Mouse (Mus musculus) MEL (cell line): ENCODE results near the gene Blm. TPM values are rescaled to one million over a fixed set of nuclear protein-coding genes. Genes with fewer than 3 reads are reported as not detected.
A peak's percentile ranks its signal among the peaks of the same experiment; 100 is the strongest.

Experiments
- DNase-seq: peaks from one replicate; pipeline ENCODE4 v3.0.0; 2011; ENCODE audit warnings: low read depth, low spot score
- H3K27ac ChIP-seq: 2 replicates; pipeline ENCODE4 v1.5.1; 2012; ENCODE audit warnings: low read depth, mild to moderate bottlenecking, control low read depth, low read length, moderate library complexity; ENCODE audit not compliant: control insufficient read depth
- H3K27me3 ChIP-seq, 2 experiments: fragments of 150-350 bp in 1 of 2; sonication (generic) in 1 of 2; 2 replicates each; pipeline ENCODE4 v1.6.1; 2012; ENCODE audit warnings: low read length in 2 of 2, mild to moderate bottlenecking in 2 of 2, improper control_type of control experiment in 1 of 2, moderate library complexity in 1 of 2; ENCODE audit not compliant: insufficient read depth in 2 of 2, control insufficient read depth in 1 of 2
- H3K36me3 ChIP-seq, 2 experiments: 2 replicates each; pipeline ENCODE4 v1.6.1; 2012 to 2014; ENCODE audit warnings: low read length in 2 of 2, improper control_type of control experiment in 1 of 2, inconsistent platforms in 1 of 2, mild to moderate bottlenecking in 1 of 2; ENCODE audit not compliant: insufficient read depth in 2 of 2, control insufficient read depth in 1 of 2
- H3K4me1 ChIP-seq, 2 experiments: fragments of 150-350 bp in 1 of 2; sonication (generic) in 1 of 2; 2 replicates each; pipeline ENCODE4 v1.6.1; 2012; ENCODE audit warnings: low read length in 2 of 2, improper control_type of control experiment in 1 of 2, mild to moderate bottlenecking in 1 of 2; ENCODE audit not compliant: insufficient read depth in 2 of 2, control insufficient read depth in 1 of 2
- H3K4me3 ChIP-seq, 2 experiments: fragments of 150-350 bp in 1 of 2; sonication (generic) in 1 of 2; 2 replicates each; pipeline ENCODE4 v1.5.1; 2012; ENCODE audit warnings: low read depth in 2 of 2, low read length in 2 of 2, mild to moderate bottlenecking in 2 of 2, moderate library complexity in 2 of 2, control low read depth in 1 of 2, improper control_type of control experiment in 1 of 2; ENCODE audit not compliant: control insufficient read depth in 1 of 2, insufficient read depth in 1 of 2
- H3K79me2 ChIP-seq: 2 replicates; pipeline ENCODE4 v1.6.1; 2012; ENCODE audit warnings: mild to moderate bottlenecking, low read length, moderate library complexity; ENCODE audit not compliant: control insufficient read depth, poor library complexity, insufficient read depth
- H3K9ac ChIP-seq: 2 replicates; pipeline ENCODE4 v1.6.1; 2012; ENCODE audit warnings: low read depth, mild to moderate bottlenecking, control low read depth, low read length, moderate library complexity; ENCODE audit not compliant: control insufficient read depth, poor library complexity, severe bottlenecking
- H3K9me3 ChIP-seq: fragments of 150-350 bp; sonication (generic); replicated peaks from 2 replicates; pipeline ENCODE4 v1.6.1; 2012; ENCODE audit warnings: mild to moderate bottlenecking, low read length, improper control_type of control experiment, moderate library complexity; ENCODE audit not compliant: insufficient read depth
- BHLHE40 ChIP-seq: IDR thresholded peaks from 2 replicates; pipeline ENCODE4 v1.6.1; 2012; ENCODE audit warnings: low read depth, mild to moderate bottlenecking, inconsistent platforms, low read length, improper control_type of control experiment, borderline replicate concordance
- CTCF ChIP-seq, 3 experiments: IDR thresholded peaks in 2 of 3; conservative IDR thresholded peaks in 1 of 3; 2 replicates each; pipeline ENCODE4 v1.5.1; 2011 to 2012; ENCODE audit warnings: low read length in 3 of 3, low read depth in 2 of 3, mild to moderate bottlenecking in 2 of 3, improper control_type of control experiment in 1 of 3, inconsistent platforms in 1 of 3, mixed read lengths in 1 of 3, moderate library complexity in 1 of 3; ENCODE audit not compliant: control insufficient read depth in 1 of 3, insufficient read depth in 1 of 3, poor library complexity in 1 of 3, severe bottlenecking in 1 of 3
- E2F4 ChIP-seq: IDR thresholded peaks from 2 replicates; pipeline ENCODE4 v1.6.1; 2011; ENCODE audit warnings: low read depth, low read length, improper control_type of control experiment, borderline replicate concordance
- EP300 ChIP-seq, 2 experiments: IDR thresholded peaks; 2 replicates each; pipeline ENCODE4 v1.6.1; 2011; ENCODE audit warnings: improper control_type of control experiment in 2 of 2, low read length in 2 of 2, low read depth in 1 of 2, mild to moderate bottlenecking in 1 of 2
- ETS1 ChIP-seq: IDR thresholded peaks from 2 replicates; pipeline ENCODE4 v1.6.1; 2012; ENCODE audit warnings: low read depth, mild to moderate bottlenecking, inconsistent platforms, low read length, improper control_type of control experiment, moderate library complexity
- GABPA ChIP-seq: IDR thresholded peaks from 2 replicates; pipeline ENCODE4 v1.6.1; 2012; ENCODE audit warnings: low read depth, mild to moderate bottlenecking, inconsistent platforms, low read length, improper control_type of control experiment, moderate library complexity
- HCFC1 ChIP-seq: IDR thresholded peaks from 2 replicates; pipeline ENCODE4 v1.6.1; 2012; ENCODE audit warnings: low read depth, mild to moderate bottlenecking, inconsistent platforms, low read length, improper control_type of control experiment, moderate library complexity
- JUND ChIP-seq: IDR thresholded peaks from 2 replicates; pipeline ENCODE4 v1.6.1; 2011; ENCODE audit warnings: low read depth, mild to moderate bottlenecking, improper control_type of control experiment, low read length
- KAT2A ChIP-seq: conservative IDR thresholded peaks from 2 replicates; pipeline ENCODE4 v1.6.1; 2012; ENCODE audit warnings: low read depth, low read length, improper control_type of control experiment, inconsistent platforms
- MAX ChIP-seq: IDR thresholded peaks from 2 replicates; pipeline ENCODE4 v1.6.1; 2011; ENCODE audit warnings: low read length, improper control_type of control experiment
- MAZ ChIP-seq: IDR thresholded peaks from 2 replicates; pipeline ENCODE4 v1.6.1; 2012; ENCODE audit warnings: low read depth, mild to moderate bottlenecking, inconsistent platforms, low read length, improper control_type of control experiment
- MEF2A ChIP-seq: IDR thresholded peaks from 2 replicates; pipeline ENCODE4 v1.6.1; 2014; ENCODE audit warnings: low read depth, mild to moderate bottlenecking, inconsistent platforms, low read length, improper control_type of control experiment; ENCODE audit not compliant: poor library complexity, insufficient replicate concordance, severe bottlenecking; ENCODE audit errors: extremely low read depth
- MXI1 ChIP-seq: IDR thresholded peaks from 2 replicates; pipeline ENCODE4 v1.6.1; 2011; ENCODE audit warnings: mild to moderate bottlenecking, low read depth, low read length, improper control_type of control experiment
- MYB ChIP-seq: IDR thresholded peaks from 2 replicates; pipeline ENCODE4 v1.6.1; 2011; ENCODE audit warnings: mild to moderate bottlenecking, low read depth, low read length, improper control_type of control experiment
- MYC ChIP-seq: IDR thresholded peaks from 2 replicates; pipeline ENCODE4 v1.6.1; 2011; ENCODE audit warnings: low read depth, mild to moderate bottlenecking, low read length, improper control_type of control experiment, moderate library complexity
- NELFE ChIP-seq: IDR thresholded peaks from 2 replicates; pipeline ENCODE4 v1.6.1; 2011; ENCODE audit warnings: low read depth, low read length, improper control_type of control experiment
- NRF1 ChIP-seq: IDR thresholded peaks from 2 replicates; pipeline ENCODE4 v1.6.1; 2014; ENCODE audit warnings: low read depth, mild to moderate bottlenecking, inconsistent platforms, low read length, improper control_type of control experiment, moderate library complexity; ENCODE audit not compliant: poor library complexity, insufficient read depth, severe bottlenecking
- POLR2A ChIP-seq, 2 experiments: IDR thresholded peaks; 2 replicates each; pipeline ENCODE4 v1.6.1; 2011 to 2012; ENCODE audit warnings: low read length in 2 of 2, mild to moderate bottlenecking in 2 of 2, control low read depth in 1 of 2, improper control_type of control experiment in 1 of 2, low read depth in 1 of 2, moderate library complexity in 1 of 2; ENCODE audit not compliant: control insufficient read depth in 1 of 2, insufficient read depth in 1 of 2, poor library complexity in 1 of 2
- POLR2AphosphoS2 ChIP-seq: IDR thresholded peaks from 2 replicates; pipeline ENCODE4 v1.6.1; 2011; ENCODE audit warnings: low read length, improper control_type of control experiment
- POLR2AphosphoS5 ChIP-seq: IDR thresholded peaks from 2 replicates; pipeline ENCODE4 v1.6.1; 2012; ENCODE audit warnings: low read depth, borderline replicate concordance, mild to moderate bottlenecking, inconsistent platforms, low read length, moderate library complexity, mixed read lengths
- RAD21 ChIP-seq: IDR thresholded peaks from 2 replicates; pipeline ENCODE4 v1.6.1; 2011; ENCODE audit warnings: mild to moderate bottlenecking, low read depth, low read length, improper control_type of control experiment
- RCOR1 ChIP-seq: IDR thresholded peaks from 2 replicates; pipeline ENCODE4 v1.6.1; 2012; ENCODE audit warnings: low read depth, mild to moderate bottlenecking, inconsistent platforms, low read length, improper control_type of control experiment
- SIN3A ChIP-seq: IDR thresholded peaks from 2 replicates; pipeline ENCODE4 v1.6.1; 2012; ENCODE audit warnings: low read length, improper control_type of control experiment, inconsistent platforms
- TAL1 ChIP-seq: IDR thresholded peaks from 2 replicates; pipeline ENCODE4 v1.6.1; 2012; ENCODE audit warnings: mild to moderate bottlenecking, inconsistent platforms, low read length, moderate library complexity, mixed read lengths
- TBP ChIP-seq: IDR thresholded peaks from 2 replicates; pipeline ENCODE4 v1.8.0; 2011; ENCODE audit warnings: low read depth, low read length, improper control_type of control experiment
- TCF12 ChIP-seq: IDR thresholded peaks from 2 replicates; pipeline ENCODE4 v1.6.1; 2014; ENCODE audit warnings: low read depth, mild to moderate bottlenecking, inconsistent platforms, low read length, improper control_type of control experiment, moderate library complexity
- UBTF ChIP-seq: IDR thresholded peaks from 2 replicates; pipeline ENCODE4 v1.6.1; 2012; ENCODE audit warnings: low read depth, mild to moderate bottlenecking, inconsistent platforms, low read length, improper control_type of control experiment, moderate library complexity, borderline replicate concordance; ENCODE audit not compliant: insufficient read depth
- USF1 ChIP-seq: IDR thresholded peaks from 2 replicates; pipeline ENCODE4 v1.6.1; 2014; ENCODE audit warnings: low read depth, mild to moderate bottlenecking, inconsistent platforms, low read length, improper control_type of control experiment, moderate library complexity
- USF2 ChIP-seq, 2 experiments: IDR thresholded peaks; 2 replicates each; pipeline ENCODE4 v1.6.1; 2011 to 2012; ENCODE audit warnings: improper control_type of control experiment in 2 of 2, low read length in 2 of 2, borderline replicate concordance in 1 of 2, inconsistent platforms in 1 of 2, low read depth in 1 of 2, mild to moderate bottlenecking in 1 of 2; ENCODE audit not compliant: insufficient read depth in 1 of 2
- ZC3H11A ChIP-seq: IDR thresholded peaks from 2 replicates; pipeline ENCODE4 v1.6.1; 2012; ENCODE audit warnings: low read depth, mild to moderate bottlenecking, inconsistent platforms, low read length, improper control_type of control experiment
- ZKSCAN1 ChIP-seq: IDR thresholded peaks from 2 replicates; pipeline ENCODE4 v1.6.1; 2012; ENCODE audit warnings: low read depth, mild to moderate bottlenecking, inconsistent platforms, low read length, improper control_type of control experiment, moderate library complexity
- ZMIZ1 ChIP-seq: IDR thresholded peaks from 2 replicates; pipeline ENCODE4 v1.6.1; 2012; ENCODE audit warnings: low read depth, mild to moderate bottlenecking, inconsistent platforms, low read length, improper control_type of control experiment, moderate library complexity
- polyA plus RNA-seq, 2 experiments: library from polyadenylated mRNA; stranded (reverse) in 1 of 2; unstranded in 1 of 2; fragments of >175 nt in 1 of 2; fragments of >200 nt in 1 of 2; gene quantifications; 2 replicates each; pipeline versions ENCODE4 v1.2.1 to v1.2.4; 2012; ENCODE audit warnings: low replicate concordance in 2 of 2, low read depth in 1 of 2; ENCODE audit not compliant: insufficient read length in 2 of 2, insufficient read depth in 1 of 2, missing spikeins in 1 of 2
- total RNA-seq: library from RNA; depleted of rRNA; stranded (reverse); fragments of 300-350 nt; gene quantifications from 2 replicates; pipeline ENCODE4 v1.2.3, GENCODE M21; 2012

The Blm gene
- total and polyA plus RNA-seq, 3 experiments = 28.5 to 83.8 (median 52.0) TPM

- TF ChIP-seq NRF1 (peak; percentile 55), NELFE (peak; percentile 94), TBP (no peak; the same call in 1 of the 2 replicates), GABPA (no peak), CTCF (IDR thresholded peaks at IDR 0.05 in 2 of 3, conservative IDR thresholded peaks at IDR 0.05 in 1 of 3; ENCODE audit: control insufficient read depth in 1 of 3, insufficient read depth in 1 of 3, low read depth in 2 of 3, low read length in 3 of 3, poor library complexity in 1 of 3, severe bottlenecking in 1 of 3) (no peak)
Measured at GRCm38 (mm10) chr7:80535009-80535744, at the start of gene Blm (continued).

DNA sequence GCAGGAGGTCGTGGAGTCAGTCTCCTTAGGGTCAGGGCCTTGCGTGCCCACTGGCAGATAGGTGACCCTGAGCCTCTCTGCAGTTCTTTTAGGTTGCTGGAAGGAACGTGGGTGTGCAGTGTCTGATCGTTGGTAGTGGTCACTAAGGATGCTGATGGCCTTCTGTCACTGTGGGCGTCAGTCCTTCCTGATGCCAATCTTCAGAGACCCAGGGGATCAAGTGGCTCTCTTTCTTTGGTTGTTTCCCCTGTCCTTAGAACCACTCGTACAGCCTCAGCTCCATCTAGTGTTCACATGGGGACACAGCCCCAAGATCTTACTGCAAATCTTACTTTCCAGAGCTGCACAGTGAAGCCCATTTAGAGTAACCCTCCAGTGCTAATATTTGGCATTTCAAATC lies 49.1 kb upstream of the Blm start:
- DNase-seq = peak; percentile 78
- H3K27ac ChIP-seq = no peak overlapping the region
- no peaks in the 10 kb centered on the region for H3K79me2 ChIP-seq
- no peak overlapping the region for H3K4me3 ChIP-seq
- no peaks in the 10 kb centered on the region for H3K27me3 ChIP-seq
- H3K4me1 ChIP-seq = peaks cover 3 to 11% of the 10 kb centered on the region in 2 experiments; a peak in 3 of 4 replicates
- H3K9me3 ChIP-seq = no peaks in the 10 kb centered on the region
- H3K36me3 ChIP-seq = 0 out of 4 replicates have a peak, but pooled peaks cover 0 to 3% of the 10 kb centered on the region in 2 experiments
- no peak overlapping the region for H3K9ac ChIP-seq
- TF ChIP-seq POLR2AphosphoS5 (no peak), MEF2A (no peak), MYC (no peak), TAL1 (no peak), E2F4 (no peak), POLR2AphosphoS2 (no peak), ZC3H11A (peak; percentile 96), NRF1 (no peak), MYB (no peak), CTCF (IDR thresholded peaks at IDR 0.05 in 2 of 3, conservative IDR thresholded peaks at IDR 0.05 in 1 of 3; ENCODE audit: control insufficient read depth in 1 of 3, insufficient read depth in 1 of 3, low read depth in 2 of 3, low read length in 3 of 3, poor library complexity in 1 of 3, severe bottlenecking in 1 of 3) (peak; percentile 69 to 97 (median 87)), RCOR1 (no peak), MXI1 (no peak; the same call in 1 of the 2 replicates), USF1 (no peak), SIN3A (peak; percentile 59), KAT2A (no peak), USF2 (IDR thresholded peaks at IDR 0.05; ENCODE audit: borderline replicate concordance in 1 of 2, insufficient read depth in 1 of 2, low read depth in 1 of 2, low read length in 2 of 2) (no peak), ETS1 (no peak), MAX (no peak), HCFC1 (0 out of 2 replicates have a peak, but pooled peaks have one; percentile 38), MAZ (no peak), JUND (no peak), TBP (no peak; the same call in 1 of the 2 replicates), POLR2A (IDR thresholded peaks at IDR 0.05; ENCODE audit: control insufficient read depth in 1 of 2, insufficient read depth in 1 of 2, low read depth in 1 of 2, low read length in 2 of 2, poor library complexity in 1 of 2) (no peak), UBTF (no peak), EP300 (IDR thresholded peaks at IDR 0.05; ENCODE audit: low read depth in 1 of 2, low read length in 2 of 2) (0 out of 4 replicates have a peak, but pooled peaks of 1 of the 2 experiments have one; percentile 15), ZKSCAN1 (no peak), RAD21 (peak; percentile 99), ZMIZ1 (no peak), BHLHE40 (no peak), TCF12 (no peak)
